Mouse (Mus musculus): ENCODE measurements at regions not wholly inside any gene's neighbourhood (a gene's known extent, or its start where the extent isn't known, plus 50 kb on each side); places are given as distances from the start of the nearest gene placed in this dataset.

DNA sequence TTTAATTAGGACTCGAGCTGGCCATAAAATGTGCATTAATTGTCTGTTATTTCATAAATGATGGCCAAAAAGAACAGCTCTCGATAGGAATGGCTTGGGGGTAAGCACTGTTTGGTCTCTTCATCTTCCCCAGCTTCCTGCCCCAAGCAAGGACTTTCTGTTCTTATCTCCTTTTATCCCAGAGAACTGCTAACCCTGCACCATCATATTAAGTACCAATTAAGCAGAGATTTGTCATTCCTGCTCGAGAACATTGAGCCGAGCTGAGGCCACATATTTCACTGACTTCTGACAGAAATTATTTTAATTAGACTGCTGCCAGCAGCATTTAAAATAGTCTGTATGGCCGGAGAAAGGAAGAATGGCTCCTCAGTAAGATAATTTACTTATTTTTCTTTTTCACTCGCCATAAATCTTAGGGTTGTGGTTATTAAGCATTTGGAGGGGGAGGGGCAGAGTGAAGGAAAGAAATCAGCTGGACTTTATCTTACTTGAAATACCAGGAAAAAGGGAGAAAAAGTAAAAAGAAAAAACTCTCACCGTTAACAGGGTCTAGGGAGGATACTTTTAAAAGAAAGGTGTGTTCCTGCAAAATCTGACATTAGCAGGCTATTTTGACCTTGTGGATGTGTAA lies 377.1 kb downstream of the Mtx2 start:
- no peak for TF ChIP-seq CTCF (IDR thresholded peaks at IDR 0.05; ENCODE audit: borderline replicate concordance, control insufficient read depth, extremely low read depth, insufficient read depth, low read length, poor library complexity)
- TF ChIP-seq POLR2A (IDR thresholded peaks at IDR 0.05; ENCODE audit: control insufficient read depth, extremely low read depth, insufficient read depth, low read length, poor library complexity), result no peak
